Mouse (Mus musculus): ENCODE measurements around the gene Cmtr2.

GRCm38 (mm10) chr8:110216253-110216652 is 788 bp downstream of the Cmtr2 start:
- no peak for TF ChIP-seq CTCF (IDR thresholded peaks at IDR 0.05; ENCODE audit: low read depth)
- TF ChIP-seq EP300 (IDR thresholded peaks at IDR 0.05; ENCODE audit: low read depth), result no peak
